Comparison of ENCODE assay signal across 8 mouse cellular contexts in the genomic region with DNA sequence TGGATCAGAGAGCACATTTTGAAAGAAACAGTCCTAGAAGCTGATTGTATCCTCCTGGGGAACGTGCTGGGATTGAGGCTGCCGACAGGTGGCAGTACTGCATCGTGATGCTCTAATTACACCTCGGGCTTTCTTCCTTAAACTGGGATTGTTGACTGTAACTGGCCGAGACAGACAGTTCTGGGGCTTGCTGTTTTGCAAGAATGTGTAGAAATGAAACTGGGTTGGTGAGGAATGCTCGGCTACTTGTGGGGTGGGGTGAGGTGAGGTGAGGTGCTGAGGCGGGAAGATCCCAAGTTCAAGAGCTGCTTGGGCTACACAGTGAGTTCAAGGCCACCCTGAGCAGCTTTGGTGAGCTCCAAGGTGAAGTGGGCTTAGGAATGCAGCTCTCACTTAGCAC. TPM values are rescaled to one million over a fixed set of nuclear protein-coding genes. Genes with fewer than 3 reads are reported as not detected.
DNase-seq lines count a peak whose midpoint lies in the region; ATAC-seq lines count a peak whose summit lies in the region.

No protein-coding gene starts in this region.

- H3K9ac ChIP-seq in hindbrain, embryonic 16.5 days (ENCODE audit: low read depth, low read length): no peak overlapping the region

- no peaks in the 10 kb centered on the region for H3K27me3 ChIP-seq in hindbrain, embryonic 16.5 days (replicated peaks; ENCODE audit: control insufficient read depth, insufficient read depth, low read length)

- H3K36me3 ChIP-seq in hindbrain, embryonic 16.5 days (ENCODE audit: control insufficient read depth, insufficient read depth, low read length): no peaks in the 10 kb centered on the region

- H3K27ac ChIP-seq in hindbrain, embryonic 16.5 days (ENCODE audit: low read depth, low read length): no peak overlapping the region

- ATAC-seq in hindbrain, embryonic 16.5 days: peak; percentile 73; the same call in 1 of the 2 replicates
- ATAC-seq in megakaryocyte, adult 5-6 weeks (ENCODE audit: poor library complexity, severe bottlenecking): peak; percentile 95

- peaks cover 2% of the 10 kb centered on the region; the same call in 1 of the 2 replicates for H3K4me1 ChIP-seq in hindbrain, embryonic 16.5 days (ENCODE audit: control insufficient read depth, insufficient read depth, low read depth, low read length)

- no peak overlapping the region for H3K4me3 ChIP-seq in hindbrain, embryonic 16.5 days (ENCODE audit: low read length)

- no peak overlapping the region for H3K4me2 ChIP-seq in hindbrain, embryonic 16.5 days (ENCODE audit: low read length)

- peak; percentile 84 for DNase-seq in R1 (ENCODE audit: low read depth, low spot score)
- DNase-seq in cerebellum, adult 8-10 months: peak; percentile 60
- peak; percentile 93 for DNase-seq in forelimb bud, embryonic 11.5 days (ENCODE audit: low read depth, low spot score)
- peak; percentile 28 for DNase-seq in left cerebral cortex, adult 11 months (ENCODE audit: low spot score)
- peak; percentile 73 to 75 for DNase-seq in right cerebral cortex, adult 2 months (ENCODE audit: low spot score in 2 of 2)
- peak; percentile 84 for DNase-seq in yolk sac, embryonic 10.5 days (ENCODE audit: low spot score)

- 5% methylated on average over 7 of the region's 7 CpGs for WGBS in hindbrain, embryonic 16.5 days

- no peaks in the 10 kb centered on the region for H3K9me3 ChIP-seq in hindbrain, embryonic 16.5 days (ENCODE audit: control insufficient read depth, low read length)

RNA-seq across cellular contexts. Expression of a gene that starts 55.7 kb away (rescaled TPM):
- polyA plus RNA-seq in hindbrain, embryonic 16.5 days (2015; fragmentation: Nextera tagmentation; extraction: Ambion mirVana): 0.15 and 0.51 TPM in 2 replicates
- total RNA-seq in megakaryocyte, adult 5-6 weeks (2015): 62.7 and 66.8 TPM in 2 replicates
- 52.6 and 53.5 TPM in 2 replicates for total RNA-seq in megakaryocyte, adult 5-6 weeks (2017)

Comparison
In these comparisons a context has a peak if more than half of its experiments do, and no peak if none do; other contexts are left out.
1. DNase-seq: peak in every context shown above with its lines; median percentile 93 in forelimb bud, embryonic 11.5 days; 84 in R1; 84 in yolk sac, embryonic 10.5 days; 74 in right cerebral cortex, adult 2 months; 60 in cerebellum, adult 8-10 months; 28 in left cerebral cortex, adult 11 months.